Mouse (Mus musculus): ENCODE data around the gene Arid4b.
"Not testable (repeated sequence)": the region's sequence is repeated elsewhere in the genome, so short reads cannot be mapped to it uniquely, and the experiment has no call there.

Arid4b gene

GRCm38 (mm10) chr13:14063013-14063941 is at the start of gene Arid4b, which contains the start of gene Ggps1:
Gene Arid4b, plus strand, starts transcription at chr13:14063232.
Gene Ggps1, minus strand, starts transcription at chr13:14063488.
- peak; percentile 94 to 97 for DNase-seq

- DNase-seq, result no peak
Observed at GRCm38 (mm10) chr13:14014001-14014400, 49.0 kb upstream of the Arid4b start.

GRCm38 (mm10) chr13:14014540-14014939 is 48.5 kb upstream of the Arid4b start:
- DNase-seq, result no peak

GRCm38 (mm10) chr13:14015609-14016008 is 47.4 kb upstream of the Arid4b start:
- DNase-seq, result no peak

- DNase-seq, result no peak
Observed at GRCm38 (mm10) chr13:14018283-14018682, 44.7 kb upstream of the Arid4b start.

GRCm38 (mm10) chr13:14018852-14019251 is 44.2 kb upstream of the Arid4b start:
- DNase-seq, result no peak

- not testable (repeated sequence) for DNase-seq
Observed at GRCm38 (mm10) chr13:14021417-14021816, 41.6 kb upstream of the Arid4b start.

- DNase-seq, result no peak
Observed at GRCm38 (mm10) chr13:14025554-14025953, 37.5 kb upstream of the Arid4b start.

GRCm38 (mm10) chr13:14026154-14026820 is 36.7 kb upstream of the Arid4b start:
- no peak for DNase-seq

- DNase-seq, result no peak
Observed at GRCm38 (mm10) chr13:14033309-14034072, 29.5 kb upstream of the Arid4b start.

GRCm38 (mm10) chr13:14034073-14034348 is 29.0 kb upstream of the Arid4b start:
- DNase-seq, result no peak

- DNase-seq, result not testable (repeated sequence)
Observed at GRCm38 (mm10) chr13:14035352-14035751, 27.7 kb upstream of the Arid4b start.

GRCm38 (mm10) chr13:14035875-14036630 is 27.0 kb upstream of the Arid4b start:
- DNase-seq, result no peak

GRCm38 (mm10) chr13:14038911-14039291 is 24.1 kb upstream of the Arid4b start:
- DNase-seq, result no peak

GRCm38 (mm10) chr13:14039292-14039965 is 23.6 kb upstream of the Arid4b start, which contains the start of gene Tbce:
Gene Tbce, minus strand, starts transcription at chr13:14039638.
- peak; percentile 90 to 94 for DNase-seq

- DNase-seq, result peak in 1 of 2 experiments; percentile 7
Observed at GRCm38 (mm10) chr13:14040186-14040585, 22.8 kb upstream of the Arid4b start.

GRCm38 (mm10) chr13:14043851-14044250 is 19.2 kb upstream of the Arid4b start:
- no peak for DNase-seq

- DNase-seq, result no peak
Observed at GRCm38 (mm10) chr13:14044521-14044920, 18.5 kb upstream of the Arid4b start.

- DNase-seq, result no peak
Observed at GRCm38 (mm10) chr13:14049878-14050277, 13.2 kb upstream of the Arid4b start.

- no peak for DNase-seq
Observed at GRCm38 (mm10) chr13:14056801-14057200, 6.2 kb upstream of the Arid4b start.

GRCm38 (mm10) chr13:14059582-14059981 is 3.5 kb upstream of the Arid4b start:
- no peak for DNase-seq
